Mouse (Mus musculus) olfactory bulb, adult 2 months (tissue): ENCODE results near the gene Nars2. TPM values are rescaled to one million over a fixed set of nuclear protein-coding genes. Genes with fewer than 3 reads are reported as not detected.
A peak's percentile ranks its signal among the peaks of the same experiment; 100 is the strongest.

ENCODE experiments used
- H3K27ac ChIP-seq: fragments of 200-500 bp; 2 replicates; pipeline ENCODE4 v1.5.1; 2012; ENCODE audit warnings: low read depth, low read length; ENCODE audit not compliant: insufficient read depth
- H3K4me1 ChIP-seq: fragments of 200-500 bp; 2 replicates; pipeline ENCODE4 v1.6.1; 2012; ENCODE audit warnings: low read length; ENCODE audit not compliant: control insufficient read depth, insufficient read depth
- H3K4me3 ChIP-seq: fragments of 200-500 bp; 2 replicates; pipeline ENCODE4 v1.5.1; 2012; ENCODE audit warnings: mild to moderate bottlenecking, low read depth, low read length, moderate library complexity; ENCODE audit not compliant: insufficient read depth
- CTCF ChIP-seq: fragments of 200-500 bp; IDR thresholded peaks from 2 replicates; pipeline ENCODE4 v1.5.1; 2012; ENCODE audit warnings: low read depth, mild to moderate bottlenecking, low read length, moderate library complexity; ENCODE audit not compliant: insufficient read depth
- POLR2A ChIP-seq: fragments of 200-500 bp; IDR thresholded peaks from 2 replicates; pipeline ENCODE4 v1.6.1; 2012; ENCODE audit warnings: mild to moderate bottlenecking, low read depth, low read length, moderate library complexity; ENCODE audit not compliant: insufficient read depth
- WGBS: fragments of 180-500 bp; shearing (Covaris S2); methylation state at CpG from one replicate; pipeline ENCODE4 v1.1.7; 2018; 5-methylcytosine and 5-hydroxymethylcytosine counted together
- polyA plus RNA-seq: library from polyadenylated mRNA; stranded (reverse); fragments of >200 nt; gene quantifications from 2 replicates; pipeline ENCODE4 v1.2.4, GENCODE M21; 2012; ENCODE audit warnings: low replicate concordance; ENCODE audit not compliant: missing spikeins, insufficient read depth, insufficient read length

Nars2 gene
- polyA plus RNA-seq, 1 experiment = not detected

DNA sequence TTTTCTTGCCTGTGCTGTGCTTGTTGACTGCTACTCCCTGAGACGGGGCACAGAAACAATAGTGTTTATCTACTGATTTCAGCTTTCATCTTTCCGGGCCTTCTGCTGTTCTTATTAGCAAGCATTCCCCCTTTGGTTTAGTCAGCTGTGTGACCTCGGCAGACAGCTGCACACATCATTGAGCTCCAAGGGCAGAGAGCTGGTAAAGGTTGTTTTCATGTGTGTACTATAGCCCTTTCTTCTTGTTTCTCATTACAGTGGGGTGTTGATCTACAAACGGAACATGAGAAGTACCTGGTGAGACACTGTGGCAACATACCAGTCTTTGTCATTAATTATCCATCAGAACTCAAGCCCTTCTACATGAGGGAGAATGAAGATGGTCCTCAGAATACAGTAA, 88.3 kb downstream of the Nars2 start:
- Histone ChIP-seq H3K27ac (no peak overlapping the region), H3K4me3 (no peak overlapping the region), H3K4me1 (no peaks in the 10 kb centered on the region)
- 59% methylated on average over 4 of the region's 4 CpGs for WGBS
- no peak for TF ChIP-seq CTCF
- no peak for TF ChIP-seq POLR2A

DNA sequence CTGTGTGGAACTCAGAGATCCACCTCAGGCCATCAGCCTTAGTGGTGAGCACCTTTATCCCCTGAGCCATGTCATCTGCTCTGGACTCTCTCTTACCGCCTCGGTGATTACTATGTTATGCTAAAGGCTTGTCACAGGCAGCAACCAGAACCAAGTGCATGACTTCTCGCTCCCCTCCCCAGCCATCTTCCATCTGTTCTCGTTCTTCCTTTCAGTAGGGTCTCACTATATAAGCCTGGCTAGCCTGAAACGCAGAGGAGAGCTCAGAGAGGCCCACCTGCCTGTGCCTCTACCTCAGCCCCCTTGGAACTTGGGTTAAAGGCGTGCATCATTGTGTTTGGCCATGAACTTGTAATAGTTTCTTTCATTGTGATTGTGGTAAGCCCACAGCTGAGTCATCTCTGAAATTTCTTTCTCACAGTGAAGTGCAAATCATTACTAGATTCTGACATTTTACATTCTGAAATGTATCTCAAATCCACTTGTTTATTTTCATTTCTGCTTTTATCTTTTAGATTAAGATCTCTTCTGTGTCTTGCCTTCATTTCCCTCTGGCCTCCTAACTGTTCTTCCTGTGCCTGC, 90.7 kb downstream of the Nars2 start:
- 90% methylated on average over 6 of the region's 6 CpGs for WGBS
- TF ChIP-seq CTCF = no peak
- TF ChIP-seq POLR2A = no peak
- no peaks in the 10 kb centered on the region for H3K4me1 ChIP-seq
- H3K27ac ChIP-seq = no peak overlapping the region
- H3K4me3 ChIP-seq = no peak overlapping the region

DNA sequence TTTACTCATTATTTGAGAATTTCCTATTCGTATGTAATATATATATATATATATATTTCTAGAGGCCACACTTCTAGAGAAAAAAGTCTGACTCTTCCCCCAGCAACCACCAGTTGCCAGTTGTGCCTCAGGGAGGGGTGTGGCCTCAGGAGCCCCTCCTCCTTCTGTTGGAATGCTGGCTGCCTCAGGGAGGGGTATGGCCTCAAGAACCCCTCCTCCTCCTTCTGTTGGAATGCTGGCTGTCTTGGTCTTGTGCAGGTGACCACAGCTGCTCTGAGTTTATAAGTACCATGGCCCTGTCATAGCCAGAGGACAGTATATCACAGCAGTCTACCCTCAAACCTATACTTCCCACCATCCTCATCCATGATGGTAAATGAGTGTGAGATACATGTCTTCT, 91.7 kb downstream of the Nars2 start:
- 95% methylated on average over 1 of the region's 1 CpGs for WGBS
- TF ChIP-seq POLR2A (no peak), CTCF (no peak)
- H3K4me3 ChIP-seq = no peak overlapping the region
- H3K4me1 ChIP-seq = no peaks in the 10 kb centered on the region
- H3K27ac ChIP-seq = no peak overlapping the region

DNA sequence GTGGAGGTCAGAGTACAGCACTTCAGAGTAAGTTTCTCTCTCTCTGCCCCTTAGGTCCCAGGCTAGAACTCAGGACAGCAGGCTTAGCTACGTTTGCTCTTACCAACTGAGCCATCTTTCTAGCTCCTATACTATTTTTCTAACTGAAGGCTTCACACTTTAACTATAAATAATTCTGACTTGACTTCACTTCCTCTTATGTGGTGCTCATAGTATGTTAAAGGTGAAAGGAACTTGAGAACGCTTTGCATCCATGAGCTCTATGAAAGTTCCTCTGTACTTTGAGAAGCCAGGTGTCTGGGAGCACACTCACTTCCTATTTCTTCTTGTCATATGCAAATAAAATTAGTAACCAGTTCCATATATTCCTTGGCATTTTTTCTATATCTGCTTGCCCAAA, 109.7 kb downstream of the Nars2 start:
- Histone ChIP-seq H3K4me1 (no peaks in the 10 kb centered on the region), H3K27ac (no peak overlapping the region), H3K4me3 (no peak overlapping the region)
- TF ChIP-seq POLR2A = no peak
- no peak for TF ChIP-seq CTCF
- 97% methylated on average over 2 of the region's 2 CpGs for WGBS

DNA sequence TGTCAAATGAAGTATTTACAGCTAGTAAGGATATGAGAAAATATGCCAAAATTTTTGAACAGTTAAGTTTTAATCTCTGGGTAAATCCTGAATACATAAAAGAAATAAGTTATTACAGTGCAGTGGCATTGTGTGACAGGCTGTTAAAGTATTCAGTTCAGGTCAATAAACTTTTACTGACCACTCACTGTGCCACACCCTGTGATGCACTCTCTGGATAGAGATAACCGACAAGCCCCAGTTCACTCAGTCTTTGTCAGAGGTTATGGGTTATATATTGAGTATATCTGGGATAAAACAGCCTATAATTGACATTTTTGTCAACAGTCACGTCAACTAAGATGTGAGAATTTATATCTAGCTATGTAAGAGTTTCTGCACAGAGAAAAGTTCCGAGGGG, 120.2 kb downstream of the Nars2 start:
- no peak overlapping the region for H3K27ac ChIP-seq
- WGBS = 92% methylated on average over 3 of the region's 3 CpGs
- no peaks in the 10 kb centered on the region for H3K4me1 ChIP-seq
- TF ChIP-seq CTCF = no peak
- TF ChIP-seq POLR2A = no peak
- no peak overlapping the region for H3K4me3 ChIP-seq

DNA sequence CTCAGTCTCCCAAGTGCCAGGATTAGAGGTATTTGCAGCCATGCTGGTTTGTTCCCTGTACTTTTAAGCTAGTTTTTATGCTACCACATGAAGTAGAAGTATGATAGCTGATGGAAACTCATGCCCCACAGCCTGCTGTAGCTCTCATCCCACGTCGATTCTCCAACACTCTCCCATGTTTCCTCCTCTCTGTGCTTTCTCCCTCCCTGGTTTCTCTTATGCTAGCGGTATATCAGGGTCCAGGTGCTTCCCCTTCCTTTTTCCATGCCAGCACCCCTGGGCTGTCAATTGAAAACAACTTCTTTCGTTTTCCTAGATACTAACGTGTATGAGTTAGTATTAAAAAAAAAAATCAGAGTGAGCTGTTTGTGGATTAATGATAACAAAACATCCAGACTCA, 120.8 kb downstream of the Nars2 start:
- Histone ChIP-seq H3K4me3 (no peak overlapping the region), H3K27ac (no peak overlapping the region), H3K4me1 (no peaks in the 10 kb centered on the region)
- 72% methylated on average over 5 of the region's 5 CpGs for whole genome bisulfite sequencing
- TF ChIP-seq CTCF (no peak), POLR2A (no peak)

DNA sequence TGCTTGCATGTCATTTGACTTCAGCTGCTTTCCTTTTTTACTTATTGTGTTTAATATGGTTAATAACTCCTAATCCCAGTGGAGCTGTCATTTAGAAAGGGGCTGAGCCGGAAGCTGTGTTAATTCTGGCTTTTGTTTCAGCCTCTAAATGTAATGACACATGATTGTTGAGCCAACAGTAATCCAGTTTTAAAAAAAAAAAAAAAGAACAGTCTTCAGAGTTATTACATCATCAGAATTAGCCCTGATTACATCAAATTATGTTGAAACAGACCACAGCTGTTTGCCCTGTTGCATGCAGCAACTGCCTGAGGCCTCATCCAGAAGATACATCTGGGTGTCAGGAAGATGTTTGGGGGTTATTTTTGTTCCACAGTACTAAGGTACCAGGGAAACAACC, 123.7 kb downstream of the Nars2 start:
- WGBS = 71% methylated on average over 1 of the region's 1 CpGs

DNA sequence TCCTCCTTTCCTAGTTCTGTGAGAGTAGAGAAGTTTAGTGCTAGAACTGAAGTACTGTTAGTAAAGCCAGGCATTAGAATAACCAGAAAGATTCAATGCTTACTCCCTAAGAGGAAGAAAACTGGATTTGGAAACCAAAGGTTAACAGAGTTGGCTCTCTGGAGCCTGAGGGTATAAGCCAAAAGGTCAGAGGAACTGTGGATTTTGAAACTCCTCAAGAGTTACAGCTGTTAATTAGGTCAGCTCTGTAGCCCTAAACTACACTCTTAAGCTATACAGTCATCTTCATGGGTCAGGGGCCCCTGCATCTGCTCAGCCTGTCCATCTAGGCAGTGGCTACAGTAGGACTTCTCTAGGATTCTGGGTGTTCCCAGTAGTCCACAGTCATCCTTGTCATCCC, 125.7 kb downstream of the Nars2 start:
- Histone ChIP-seq H3K4me1 (peaks cover 5% of the 10 kb centered on the region), H3K4me3 (no peak overlapping the region), H3K27ac (no peak overlapping the region)
- TF ChIP-seq CTCF = no peak
- TF ChIP-seq POLR2A = no peak

More for the DNA sequence above, 123.7 kb downstream of the Nars2 start:
- Histone ChIP-seq H3K4me1 (peaks cover 3% of the 10 kb centered on the region), H3K27ac (no peak overlapping the region), H3K4me3 (no peak overlapping the region)
- TF ChIP-seq POLR2A = no peak
- TF ChIP-seq CTCF = no peak

DNA sequence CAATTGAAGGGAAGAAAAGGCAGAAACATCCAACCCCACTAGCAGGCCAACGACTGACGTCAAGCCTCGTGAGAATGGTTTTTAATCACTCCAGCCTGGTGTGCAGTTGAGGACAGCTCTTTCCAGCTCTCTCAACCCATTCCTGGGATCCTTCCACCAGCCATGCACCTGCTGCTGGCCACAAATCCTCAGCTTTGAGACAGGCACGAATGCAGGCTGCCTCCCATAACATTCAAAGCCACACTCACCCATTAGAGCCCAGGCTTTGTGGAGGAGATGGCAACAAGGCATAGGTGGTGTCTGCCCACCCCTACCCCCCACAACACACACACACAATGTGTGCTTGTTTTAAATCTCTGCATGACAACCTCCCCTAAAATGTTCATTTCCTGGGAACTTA, 127.4 kb downstream of the Nars2 start:
- Histone ChIP-seq H3K27ac (no peak overlapping the region), H3K4me1 (peaks cover 14% of the 10 kb centered on the region), H3K4me3 (no peak overlapping the region)
- TF ChIP-seq CTCF (peak; percentile 15; the same call in 1 of the 2 replicates), POLR2A (no peak)
- WGBS = 26% methylated on average over 4 of the region's 4 CpGs

DNA sequence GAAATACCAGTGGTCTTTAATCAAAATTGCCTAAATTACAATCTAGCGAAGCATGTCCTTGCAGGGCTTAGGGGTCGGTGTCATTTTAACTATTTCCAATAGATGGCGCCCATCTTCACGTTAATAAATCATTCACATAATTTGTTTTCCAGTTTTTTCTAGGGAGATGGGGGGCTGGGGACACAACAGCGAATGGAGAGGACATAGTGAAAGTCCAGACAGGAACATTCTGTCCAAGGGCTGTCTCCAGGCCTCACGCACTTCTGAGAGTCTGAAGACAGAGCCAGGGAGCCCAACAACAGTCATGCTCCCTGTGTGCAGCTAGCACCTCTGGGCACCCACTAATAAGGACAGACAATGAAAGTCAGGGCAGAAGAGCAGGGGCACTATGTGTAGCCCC, 127.8 kb downstream of the Nars2 start:
- Histone ChIP-seq H3K27ac (no peak overlapping the region), H3K4me1 (peaks cover 14% of the 10 kb centered on the region), H3K4me3 (no peak overlapping the region)
- TF ChIP-seq CTCF = peak; percentile 34; the same call in 1 of the 2 replicates
- TF ChIP-seq POLR2A = no peak
- 6% methylated on average over 6 of the region's 6 CpGs for WGBS
